Mouse (Mus musculus) cerebellum, postnatal 14 days (tissue): Measurements from ENCODE around the gene Lgals3bp.

ENCODE experiments used
- DNase-seq, 2 experiments: peaks; one replicate each; pipeline ENCODE4 v3.0.0; 2021; ENCODE audit warnings: mixed read lengths in 2 of 2

Gene Lgals3bp

DNA sequence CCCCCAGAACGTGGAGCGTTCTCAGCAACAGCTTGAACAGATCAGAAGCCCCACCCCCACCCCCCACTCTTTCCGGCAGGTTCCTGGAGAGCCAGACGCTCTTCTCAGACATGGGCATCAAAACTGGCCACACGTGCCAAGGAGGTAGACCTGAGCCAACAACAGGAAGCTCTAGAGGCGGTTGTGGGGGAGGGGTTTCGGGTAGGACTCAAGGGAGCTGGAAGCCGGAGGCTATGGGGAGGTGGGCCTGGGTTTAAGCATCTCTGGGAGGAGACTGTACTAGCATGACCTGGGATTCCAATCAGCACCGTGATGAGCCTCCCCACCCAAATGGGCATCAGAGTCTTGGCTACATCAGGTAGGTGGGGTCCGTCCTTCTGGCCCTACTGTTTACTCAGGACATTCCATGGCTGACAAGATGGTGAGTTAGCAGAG lies 41.0 kb downstream of the Lgals3bp start:
- peak; percentile 82 to 92 for DNase-seq

DNA sequence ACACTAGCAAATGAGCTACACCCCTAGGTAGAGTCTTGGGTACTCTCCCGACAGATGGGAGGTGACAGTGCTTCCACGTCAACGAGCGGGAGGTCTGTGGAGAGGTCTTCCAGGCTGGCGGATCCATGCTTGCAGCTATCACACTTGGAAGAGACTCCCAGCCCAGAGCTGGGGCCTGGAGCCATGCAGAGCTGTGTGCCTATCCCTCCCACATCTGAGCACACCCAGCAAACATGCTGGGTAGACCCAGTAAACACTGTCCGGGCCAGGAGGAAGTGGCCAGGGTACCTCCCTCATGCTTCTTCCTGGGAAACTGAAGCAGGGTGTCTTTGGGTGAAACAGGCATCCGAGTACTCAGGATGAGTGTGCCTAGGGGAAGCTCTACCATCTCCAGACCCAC lies 41.4 kb downstream of the Lgals3bp start:
- DNase-seq: peak; percentile 52 to 60

DNA sequence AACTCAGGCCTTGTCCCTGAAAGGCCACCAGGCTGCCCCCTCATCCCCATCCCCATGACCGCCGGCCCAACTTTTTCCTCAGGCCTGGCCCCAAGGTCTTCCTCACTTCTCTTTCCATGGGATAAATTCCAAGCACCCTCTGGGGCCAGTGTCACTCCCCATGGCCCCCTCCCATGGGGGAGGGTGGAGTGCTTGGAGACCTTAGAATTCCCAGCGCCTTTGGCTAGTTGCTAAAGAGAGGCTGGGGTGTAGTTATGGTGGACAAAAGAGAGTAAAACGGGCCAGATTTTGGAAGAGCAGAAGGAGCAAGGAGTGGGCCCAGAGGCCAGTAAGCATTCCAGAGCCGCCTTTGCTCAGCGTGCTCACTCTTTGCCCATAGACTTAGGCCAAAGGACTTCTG lies 46.3 kb downstream of the Lgals3bp start, which contains the start of gene Timp2:
Gene Timp2, minus strand, starts transcription at position 101 of the 400 bp plus-strand sequence.
- DNase-seq: no peak

DNA sequence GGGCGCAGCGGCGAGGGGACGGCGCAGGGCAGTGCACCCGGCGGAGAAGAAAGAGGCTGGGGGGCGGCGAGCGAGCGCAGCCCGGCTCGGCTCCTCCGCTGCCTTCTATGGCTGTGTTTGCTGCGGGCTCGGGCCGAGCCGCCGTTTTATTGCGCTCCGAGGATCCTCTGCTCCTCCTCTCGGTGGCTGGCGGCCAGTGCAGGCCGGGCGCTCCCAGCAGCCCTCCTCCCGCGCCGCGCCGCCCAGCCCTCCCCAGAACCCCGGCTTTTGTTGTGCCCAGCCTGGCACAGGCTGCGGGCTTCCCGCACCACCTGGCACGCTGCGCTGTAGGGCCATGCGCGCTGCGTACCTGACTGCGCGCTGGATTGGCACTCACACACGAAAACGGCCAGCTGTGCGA lies 46.7 kb downstream of the Lgals3bp start:
- peak; percentile 88 to 89 for DNase-seq

DNA sequence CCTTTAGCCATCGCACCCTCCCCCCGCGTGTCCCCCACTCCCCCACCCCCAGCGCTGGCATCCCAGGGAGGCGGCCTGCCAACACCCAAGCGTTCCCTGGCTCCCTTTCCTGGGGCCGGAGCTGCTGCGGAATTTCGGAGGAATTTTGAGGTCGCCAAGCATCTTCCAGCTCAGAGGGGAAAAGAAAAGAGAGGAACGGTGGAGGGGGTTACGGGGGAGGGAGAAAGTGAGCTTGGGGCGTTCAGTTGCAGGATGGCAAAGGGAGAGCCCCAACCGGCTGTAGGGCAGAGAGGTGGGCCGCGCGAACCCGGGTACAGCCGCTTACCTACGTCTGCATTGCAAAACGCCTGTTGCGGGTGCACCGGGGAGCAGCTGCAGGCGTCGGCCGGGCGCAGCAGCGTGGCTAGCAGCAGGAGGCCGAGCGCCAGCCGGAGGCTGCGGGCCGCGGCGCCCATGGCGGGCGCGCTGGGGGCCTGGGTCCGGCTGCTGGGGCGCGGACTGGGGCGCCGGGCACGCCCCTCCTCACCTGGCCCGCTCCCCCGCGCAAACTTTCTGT lies 47.2 kb downstream of the Lgals3bp start:
- peak; percentile 41 to 59 for DNase-seq

DNA sequence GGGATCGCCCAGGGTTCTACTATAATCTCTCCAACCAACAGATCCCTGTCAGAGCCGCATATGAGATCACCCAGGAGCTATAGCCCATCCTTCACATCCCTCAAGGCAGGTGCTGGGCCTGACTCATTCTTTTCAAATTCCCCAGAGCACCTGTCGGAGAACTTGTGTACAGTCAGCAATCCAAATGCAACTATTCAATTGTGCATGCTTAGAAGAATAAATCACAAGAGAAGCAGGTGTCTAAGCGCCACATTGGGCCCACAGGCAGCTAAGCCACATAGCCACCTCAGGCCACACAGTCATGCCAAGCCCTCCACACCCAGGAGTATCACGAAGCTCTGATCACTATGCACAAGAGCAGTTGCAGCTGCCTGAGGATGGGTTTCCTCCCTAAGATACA lies 52.4 kb downstream of the Lgals3bp start:
- no peak for DNase-seq

DNA sequence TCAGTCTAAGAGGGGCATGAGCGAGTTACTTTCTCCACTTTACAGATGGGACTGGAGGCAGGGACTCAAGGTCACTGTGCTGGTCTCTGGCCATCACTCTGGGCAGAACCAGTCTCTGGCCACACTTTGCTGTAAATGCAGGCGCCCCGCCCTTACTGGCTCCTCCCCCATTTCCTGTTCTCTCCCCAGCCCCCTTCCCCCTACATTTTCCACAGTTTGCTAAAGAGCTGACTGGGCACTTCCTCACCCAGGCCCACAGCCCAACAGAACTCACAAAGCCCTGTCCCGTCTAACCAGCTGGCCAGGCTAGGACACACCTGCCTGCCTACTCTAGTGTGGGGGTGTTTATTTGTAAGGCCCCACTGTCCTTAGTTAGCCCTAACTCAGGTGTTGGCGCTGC lies 53.0 kb downstream of the Lgals3bp start:
- DNase-seq: no peak

DNA sequence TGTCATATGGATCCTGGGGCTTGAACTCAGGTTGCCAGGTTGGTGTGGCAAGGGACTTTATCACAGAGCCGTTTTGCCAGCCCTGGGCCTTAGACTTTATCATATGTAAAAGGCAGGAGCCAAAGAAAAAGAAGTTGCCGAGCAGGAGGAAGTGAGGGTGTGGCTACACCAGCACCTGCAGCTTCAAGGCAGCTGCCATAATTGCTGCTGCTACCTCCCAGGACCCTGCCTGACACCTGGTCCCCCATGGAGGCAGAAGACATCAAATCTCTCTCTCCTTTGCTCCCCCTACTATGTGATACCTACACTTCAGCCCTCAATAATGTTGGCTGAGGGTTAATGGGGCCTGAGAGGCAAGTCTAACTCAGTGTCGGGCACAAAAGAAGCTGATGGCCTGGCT lies 53.5 kb downstream of the Lgals3bp start:
- no peak for DNase-seq

DNA sequence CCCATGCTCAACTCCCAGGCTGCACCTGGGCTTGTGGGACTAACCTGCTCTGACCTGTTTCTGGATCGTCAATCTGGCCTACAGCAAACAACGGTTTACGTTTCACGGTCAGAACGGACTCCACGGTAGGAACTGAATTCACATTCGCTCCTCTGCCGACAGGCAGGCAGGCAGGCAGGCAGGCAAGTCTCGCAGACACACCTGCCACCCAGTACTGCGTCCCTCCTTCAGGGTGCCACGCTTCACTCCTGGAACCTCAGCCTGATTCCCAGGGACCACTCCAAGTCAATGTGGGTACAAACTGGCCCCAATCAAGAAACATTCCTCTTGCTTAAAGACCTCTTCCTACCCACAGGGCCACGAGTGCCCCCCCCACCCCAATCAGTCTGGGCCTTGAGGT lies 54.0 kb downstream of the Lgals3bp start:
- DNase-seq: no peak

DNA sequence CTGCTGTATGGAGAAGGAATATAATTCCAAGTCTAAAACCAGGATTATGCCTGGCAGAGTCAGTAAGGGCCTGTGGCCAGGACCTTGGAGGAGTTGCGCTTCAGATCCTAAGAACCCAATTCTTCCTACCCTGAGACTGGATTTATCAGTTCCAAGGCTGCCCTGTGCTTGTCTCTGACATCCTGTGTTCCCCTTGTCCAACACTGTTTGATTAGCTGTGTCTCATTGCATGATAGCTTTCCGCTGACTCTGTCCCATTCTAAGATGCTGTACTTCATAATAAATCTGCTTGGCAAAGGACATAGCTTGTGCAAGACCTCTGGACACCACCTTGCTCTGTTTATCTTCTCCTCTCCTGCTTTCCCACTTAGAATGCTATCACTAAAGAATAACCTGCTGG lies 54.5 kb downstream of the Lgals3bp start:
- DNase-seq: no peak

DNA sequence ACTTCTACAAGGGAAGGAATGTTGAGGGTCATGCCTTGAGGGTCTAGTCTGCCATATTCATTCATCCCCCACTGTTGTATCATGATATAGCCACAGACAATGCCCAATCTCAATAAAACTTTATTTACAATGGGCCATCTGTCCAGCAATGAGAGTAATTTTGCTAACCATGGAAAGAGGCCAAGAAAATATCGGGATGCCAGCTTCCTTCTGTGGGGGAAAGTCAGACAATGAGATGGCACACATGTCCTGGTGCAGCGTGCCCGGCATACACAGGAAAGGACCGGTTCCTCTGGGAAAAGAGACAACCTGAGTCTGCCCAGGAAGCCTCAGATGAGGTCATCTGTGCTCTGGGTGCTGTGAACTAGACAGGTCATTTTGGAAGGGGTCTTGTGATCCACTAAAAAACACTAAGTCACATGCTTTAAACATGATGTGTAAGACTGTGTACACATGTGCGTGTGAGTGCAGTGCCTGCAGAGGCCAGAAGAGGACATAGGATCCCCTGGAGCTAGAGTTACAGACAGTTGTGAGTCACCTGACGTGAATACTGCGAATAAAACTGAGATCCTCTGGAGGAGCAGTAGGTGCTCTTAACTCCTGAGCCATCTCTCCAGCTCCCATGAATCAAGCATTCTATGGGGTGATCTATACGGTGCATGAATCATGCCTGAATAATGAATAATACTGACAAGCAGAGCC lies 55.3 kb downstream of the Lgals3bp start:
- no peak for DNase-seq

DNA sequence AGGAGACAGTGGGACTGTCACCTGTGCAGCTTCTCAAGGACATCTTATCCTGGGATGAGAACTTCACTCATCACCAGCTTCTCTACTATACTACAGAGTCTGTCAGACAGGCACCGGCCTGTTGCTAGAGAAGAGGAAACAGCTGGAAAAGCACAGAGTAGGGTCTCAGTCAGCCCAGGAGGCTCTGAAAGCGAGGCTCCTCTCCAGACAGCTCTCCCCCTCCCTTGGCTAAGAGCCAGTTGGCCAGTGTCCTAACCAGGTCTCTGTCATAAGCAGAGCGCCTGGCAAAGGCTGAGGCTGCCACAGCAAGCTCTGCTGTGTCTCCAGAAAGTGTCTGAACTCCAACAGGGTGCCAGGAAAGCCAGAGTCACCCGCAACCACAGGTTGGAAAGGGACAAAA lies 56.2 kb downstream of the Lgals3bp start:
- peak; percentile 80 to 90 for DNase-seq

DNA sequence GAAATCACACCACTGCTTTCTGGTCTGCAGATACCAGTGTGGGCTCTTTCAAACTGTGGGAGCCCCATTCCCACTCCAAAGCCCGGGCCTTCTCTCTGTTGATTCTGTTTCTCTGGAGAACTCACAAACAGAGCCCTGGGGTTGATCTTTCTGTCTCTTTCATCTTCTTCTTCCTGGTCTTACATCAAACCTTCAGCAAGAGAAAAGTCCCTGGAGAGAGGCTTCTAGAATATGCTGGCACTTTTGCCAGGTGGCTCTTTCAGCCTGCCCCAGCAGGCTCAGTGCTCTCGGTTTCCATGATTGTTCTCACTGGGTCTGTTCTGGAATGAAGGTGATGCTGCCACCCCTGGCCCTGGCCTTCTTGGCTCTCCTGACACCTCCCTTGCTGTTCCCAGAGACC lies 58.3 kb downstream of the Lgals3bp start:
- no peak for DNase-seq
